Comparison of ENCODE assay signal across 22 mouse cellular contexts in the genomic region with DNA sequence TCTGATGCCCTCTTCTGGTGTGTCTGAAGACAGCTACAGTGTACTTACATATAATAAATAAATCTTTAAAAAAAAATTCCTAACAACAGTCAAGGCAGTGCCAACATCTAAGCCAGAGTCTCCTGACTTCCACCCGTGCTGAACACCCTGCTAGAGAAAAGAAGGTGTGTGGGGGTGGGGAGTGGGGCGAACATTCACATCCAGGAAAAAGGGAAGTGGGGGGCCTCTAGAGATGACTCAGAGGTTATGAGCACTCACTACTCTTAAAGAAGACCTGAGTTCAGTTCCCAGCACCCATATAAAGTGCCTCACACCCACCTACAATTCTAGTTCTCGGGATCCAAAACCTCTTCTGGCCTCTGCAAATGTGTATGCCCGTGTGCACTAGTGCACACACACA. TPM values are rescaled to one million over a fixed set of nuclear protein-coding genes. Genes with fewer than 3 reads are reported as not detected.
DNase-seq lines count a peak whose midpoint lies in the region; TF ChIP-seq lines count a peak whose summit lies in the region.
"Had no signal": no experiment of that assay in that cellular context is flagged by ENCODE, and none has a peak within 500 bp of the region (broad histone marks: within the 10 kb centered on the region; RNA-seq: fewer than 3 reads in every experiment).

No protein-coding gene starts in this region.

- no peak for TF ChIP-seq CTCF in gastrocnemius, adult 2 months (IDR thresholded peaks at IDR 0.05)
- no peak for TF ChIP-seq CTCF in kidney, adult 2 months (conservative IDR thresholded peaks at IDR 0.05; ENCODE audit: insufficient read depth, insufficient read length, low read depth, low read length)

- H3K27ac ChIP-seq in gastrocnemius, adult 2 months = no peak overlapping the region
- peak overlapping the region; percentile 27; the same call in 1 of the 2 replicates for H3K27ac ChIP-seq in kidney, adult 2 months (ENCODE audit: insufficient read depth, low read depth, low read length)
- H3K27ac ChIP-seq: forebrain, embryonic 10.5 days; forebrain, embryonic 13.5 days; hindbrain, embryonic 12.5 days; hindbrain, embryonic 15.5 days had no signal

- peaks cover 3% of the 10 kb centered on the region; the same call in 1 of the 2 replicates for H3K4me1 ChIP-seq in kidney, adult 2 months (ENCODE audit: control insufficient read depth, insufficient read depth, low read length)
- H3K4me1 ChIP-seq: forebrain, embryonic 10.5 days; forebrain, embryonic 13.5 days; hindbrain, embryonic 12.5 days; hindbrain, embryonic 15.5 days had no signal

- H3K36me3 ChIP-seq in kidney, adult 2 months (ENCODE audit: control insufficient read depth, insufficient read depth, low read length) = no peaks in the 10 kb centered on the region
- H3K36me3 ChIP-seq: forebrain, embryonic 10.5 days; hindbrain, embryonic 12.5 days; hindbrain, embryonic 15.5 days had no signal

- no peaks in the 10 kb centered on the region for H3K27me3 ChIP-seq in kidney, adult 2 months (replicated peaks; ENCODE audit: control insufficient read depth, insufficient read depth, low read length)
- H3K27me3 ChIP-seq: forebrain, embryonic 13.5 days; hindbrain, embryonic 12.5 days; hindbrain, embryonic 15.5 days had no signal

- intact Hi-C loops in gastrocnemius, adult 2 months (cut with DNase I) = no loop called here

- H3K4me3 ChIP-seq in gastrocnemius, adult 2 months = no peak overlapping the region
- H3K4me3 ChIP-seq in kidney, adult 2 months (ENCODE audit: insufficient read depth, low read depth, low read length) = no peak overlapping the region
- H3K4me3 ChIP-seq: forebrain, embryonic 10.5 days; forebrain, embryonic 13.5 days; hindbrain, embryonic 12.5 days; hindbrain, embryonic 15.5 days had no signal

- TF ChIP-seq POLR2A in kidney, adult 2 months (IDR thresholded peaks at IDR 0.05; ENCODE audit: low read depth, low read length) = no peak

- WGBS in kidney, adult 2 months = 85% methylated on average over 4 of the region's 4 CpGs

- DNase-seq in gastrocnemius, adult 2 months = peak; percentile 5
- no peak for DNase-seq in gastrocnemius, adult 8-10 months (ENCODE audit: low spot score in 2 of 2)
- DNase-seq in kidney, adult 2 months = no peak
- no peak for DNase-seq in kidney, postnatal 4 days
- peak; percentile 6 for DNase-seq in MEL-GATA-1-ER (ENCODE audit: extremely low read depth, low read depth)
- DNase-seq in adrenal gland, adult 2 months = no peak
- no peak for DNase-seq in retina, embryonic 14.5 days (ENCODE audit: low spot score)
- DNase-seq: adrenal gland, adult 8-10 months; adrenal gland, postnatal 25 days; cerebellum, adult 11-12 months; cerebellum, adult 8-10 months; cerebellum, postnatal 14 days; gastrocnemius, postnatal 25 days had no signal

RNA-seq across cellular contexts. Expression of gene Gm12216, which starts 33.6 kb away (rescaled TPM):
- 1 to 10 TPM in 1 of 2 experiments, under 1 TPM in 1; 0.87 to 1.4 TPM for total RNA-seq in gastrocnemius, adult 2 months (2021)
- total RNA-seq in gastrocnemius, adult 8-10 months (2022) = 1 to 10 TPM in 2 of 4 experiments, under 1 TPM in 2; 0.36 to 2.1 (median 1.3) TPM
- polyA plus RNA-seq in kidney, adult 2 months (2012; rRNA removed) = 5.4 and 5.8 TPM in 2 replicates
- total RNA-seq in adrenal gland, adult 2 months (2021) = 10 to 100 TPM in 1 of 2 experiments, 1 to 10 TPM in 1; 8.4 to 10.8 TPM
- 8.4 and 9.6 TPM in 2 replicates for polyA plus RNA-seq in adrenal gland, adult 2 months (2012; rRNA removed)
- polyA plus RNA-seq: embryonic facial prominence, embryonic 11.5 days; hindbrain, embryonic 12.5 days had no signal

RNA-seq across cellular contexts. Expression of gene Gm17334, which starts 52.4 kb away (rescaled TPM):
- total RNA-seq in gastrocnemius, adult 2 months (2021) = under 1 TPM; 0.28 to 0.53 TPM
- total RNA-seq in gastrocnemius, adult 8-10 months (2022) = under 1 TPM in 2 of 4 experiments, not detected in 2; 0.34 to 0.48 TPM
- polyA plus RNA-seq in kidney, adult 2 months (2012; rRNA removed) = 0.91 and 1.1 TPM in 2 replicates
- total RNA-seq in adrenal gland, adult 2 months (2021) = under 1 TPM; 0.43 to 0.45 TPM
- 1.4 and 1.5 TPM in 2 replicates for polyA plus RNA-seq in adrenal gland, adult 2 months (2012; rRNA removed)
- total RNA-seq: gastrocnemius, adult 18-20 months; gastrocnemius, postnatal 25 days had no signal
- polyA plus RNA-seq: brain, embryonic 14.5 days; embryonic facial prominence, embryonic 11.5 days; forebrain, embryonic 10.5 days; forebrain, embryonic 13.5 days; heart, embryonic 14.5 days; heart, postnatal 0 days; hindbrain, embryonic 12.5 days; hindbrain, embryonic 15.5 days had no signal

RNA-seq across cellular contexts. Expression of gene Irf1, which starts 55.6 kb away (rescaled TPM):
- 1 to 10 TPM; 6.2 to 7.0 TPM for total RNA-seq in gastrocnemius, adult 2 months (2021)
- total RNA-seq in gastrocnemius, adult 8-10 months (2022) = 1 to 10 TPM; 3.2 to 5.8 (median 4.4) TPM
- polyA plus RNA-seq in kidney, adult 2 months (2012; rRNA removed) = 31.5 and 35.5 TPM in 2 replicates
- total RNA-seq in adrenal gland, adult 2 months (2021) = 10 to 100 TPM; 22.7 to 35.5 TPM
- 43.7 and 59.0 TPM in 2 replicates for polyA plus RNA-seq in adrenal gland, adult 2 months (2012; rRNA removed)

Comparison
In these comparisons a context has a peak if more than half of its experiments do, and no peak if none do; other contexts are left out.
1. DNase-seq: peak in gastrocnemius, adult 2 months (single experiment) and MEL-GATA-1-ER (single experiment); none in gastrocnemius, adult 8-10 months (0 of 2), kidney, adult 2 months (single experiment), kidney, postnatal 4 days (0 of 2), adrenal gland, adult 2 months (single experiment) and retina, embryonic 14.5 days (single experiment).